Mouse (Mus musculus) testis, adult 2 months (tissue): ENCODE data around the gene Slc10a1.

ENCODE experiments used
- CTCF ChIP-seq: fragments of 200-500 bp; IDR thresholded peaks from 2 replicates; pipeline ENCODE4 v1.5.1; 2012; ENCODE audit warnings: low read depth, mild to moderate bottlenecking, inconsistent platforms, low read length, moderate library complexity; ENCODE audit not compliant: control insufficient read depth, insufficient read depth, insufficient replicate concordance
- POLR2A ChIP-seq: fragments of 200-500 bp; IDR thresholded peaks from 2 replicates; pipeline ENCODE4 v1.6.1; 2012; ENCODE audit warnings: low read depth, mild to moderate bottlenecking, inconsistent platforms, low read length, moderate library complexity; ENCODE audit not compliant: control insufficient read depth

DNA sequence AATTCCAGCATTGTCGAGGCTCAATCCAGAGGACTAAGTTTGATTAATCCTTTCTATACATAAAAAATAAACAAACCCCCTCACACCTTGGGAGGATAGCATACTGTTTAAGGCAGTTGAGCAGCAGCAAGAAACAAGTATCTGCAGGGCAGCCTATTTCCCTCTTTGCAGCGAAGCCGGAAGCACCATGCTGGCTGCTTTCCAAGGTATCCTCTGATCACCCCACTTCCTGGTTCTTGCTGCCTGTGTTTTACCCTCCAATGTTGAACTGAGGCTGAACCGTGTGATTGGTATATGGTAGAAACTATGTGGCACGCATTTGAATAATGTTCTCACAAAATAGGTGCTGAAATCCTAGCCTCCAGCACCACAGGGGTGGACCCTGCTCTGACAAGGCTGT lies 29.9 kb downstream of the Slc10a1 start:
- TF ChIP-seq POLR2A (no peak), CTCF (no peak)
